Mouse (Mus musculus) splenic B cell, adult 2 months (primary cell): ENCODE results near the gene Ptpn3.
"Not testable (repeated sequence)": the region's sequence is repeated elsewhere in the genome, so short reads cannot be mapped to it uniquely, and the experiment has no call there.

ENCODE experiments used
- DNase-seq: peaks from one replicate; pipeline ENCODE4 v3.0.0-alpha.2; 2011; ENCODE audit warnings: low read depth, low spot score
- H3K27me3 ChIP-seq: 2 replicates; pipeline ENCODE4 v1.6.1; 2012; ENCODE audit warnings: mild to moderate bottlenecking, low read length, moderate library complexity, mixed read lengths; ENCODE audit not compliant: control insufficient read depth, poor library complexity, insufficient read depth, severe bottlenecking
- H3K36me3 ChIP-seq: 2 replicates; pipeline ENCODE4 v1.6.1; 2012; ENCODE audit warnings: mild to moderate bottlenecking, low read length, moderate library complexity, mixed read lengths; ENCODE audit not compliant: control insufficient read depth, poor library complexity, insufficient read depth, severe bottlenecking

The Ptpn3 gene

DNA sequence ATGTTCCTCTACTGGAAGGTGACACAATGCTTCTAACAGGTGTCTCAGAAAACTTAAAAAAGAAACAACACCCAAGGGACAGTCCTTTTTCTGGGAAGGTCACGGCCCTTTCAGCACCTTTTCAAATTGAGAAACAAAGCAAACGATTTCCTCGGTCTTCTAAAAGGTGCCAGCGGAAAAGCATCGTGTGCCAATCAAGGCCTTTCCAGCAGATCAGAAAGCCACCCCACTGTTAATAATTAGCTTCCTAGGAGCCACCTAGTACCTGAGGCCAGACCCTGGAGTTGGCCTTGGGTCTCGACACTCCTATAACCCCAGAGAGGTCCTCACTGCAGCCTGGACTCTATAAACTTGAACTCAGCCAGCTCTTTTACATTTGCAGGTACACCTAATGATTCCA is 19.0 kb downstream of the Ptpn3 start:
- H3K27me3 ChIP-seq, result no peaks in the 10 kb centered on the region
- DNase-seq, result no peak
- no peaks in the 10 kb centered on the region for H3K36me3 ChIP-seq

DNA sequence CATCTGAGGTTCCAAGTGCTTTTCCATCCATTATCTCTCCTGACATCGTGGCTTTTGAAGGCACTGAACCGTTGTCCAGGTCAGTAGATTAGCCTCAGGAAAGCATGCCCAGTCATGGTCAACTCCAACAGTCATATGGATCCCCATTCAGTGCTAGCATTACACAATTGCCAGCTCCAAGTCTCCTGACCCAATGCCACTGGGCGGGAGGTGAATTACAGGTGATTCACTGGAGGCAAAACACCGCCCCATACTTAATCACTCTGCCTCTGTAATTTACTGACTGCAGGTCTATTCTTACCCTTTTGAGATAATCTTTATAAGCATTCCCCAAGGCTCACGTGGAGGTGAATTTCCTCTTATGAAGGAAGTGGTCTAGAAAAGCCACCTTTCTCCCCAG is 19.5 kb downstream of the Ptpn3 start:
- H3K36me3 ChIP-seq, result no peaks in the 10 kb centered on the region
- no peaks in the 10 kb centered on the region for H3K27me3 ChIP-seq
- DNase-seq, result no peak

DNA sequence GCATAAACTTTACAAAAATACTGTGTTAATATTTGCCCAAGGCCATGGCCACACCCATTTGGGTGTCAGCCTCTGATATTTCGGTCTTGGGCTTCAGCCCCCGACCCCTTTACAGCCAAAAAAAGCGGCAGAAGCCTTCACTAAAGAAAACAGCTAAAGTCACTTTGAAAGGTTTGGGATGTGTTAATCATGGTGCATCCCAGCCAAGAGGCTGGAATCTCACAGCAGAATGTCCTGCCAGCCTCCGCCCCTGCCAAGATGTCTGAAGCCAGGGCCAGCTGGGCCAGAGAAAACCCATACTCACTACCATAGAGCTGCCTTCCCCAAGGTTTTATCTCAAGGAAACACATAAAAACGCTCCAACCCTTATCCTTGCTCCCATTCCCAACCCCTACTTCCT is 20.7 kb downstream of the Ptpn3 start:
- no peaks in the 10 kb centered on the region for H3K36me3 ChIP-seq
- no peaks in the 10 kb centered on the region for H3K27me3 ChIP-seq
- no peak for DNase-seq

DNA sequence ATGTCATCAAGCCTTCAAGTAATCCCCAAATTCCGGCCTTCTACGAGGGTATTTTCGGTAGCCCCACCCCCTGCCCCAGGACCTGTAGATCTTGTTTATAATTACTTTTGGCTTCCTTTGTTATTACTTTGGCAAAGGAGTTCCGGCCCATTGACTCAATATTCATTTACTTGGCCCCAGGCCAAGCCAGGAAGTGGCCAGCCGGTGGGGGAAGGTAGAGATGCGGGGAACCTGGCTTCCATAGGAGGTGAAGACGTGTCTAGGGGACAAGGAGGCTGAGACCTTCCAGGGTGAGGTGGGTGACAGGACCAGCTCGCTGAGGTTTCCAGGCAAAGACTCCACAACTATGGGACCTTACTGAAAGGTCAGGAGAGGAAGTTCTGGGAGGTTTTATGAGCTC is 22.4 kb downstream of the Ptpn3 start:
- Histone ChIP-seq H3K36me3 (no peaks in the 10 kb centered on the region), H3K27me3 (no peaks in the 10 kb centered on the region)
- no peak for DNase-seq

DNA sequence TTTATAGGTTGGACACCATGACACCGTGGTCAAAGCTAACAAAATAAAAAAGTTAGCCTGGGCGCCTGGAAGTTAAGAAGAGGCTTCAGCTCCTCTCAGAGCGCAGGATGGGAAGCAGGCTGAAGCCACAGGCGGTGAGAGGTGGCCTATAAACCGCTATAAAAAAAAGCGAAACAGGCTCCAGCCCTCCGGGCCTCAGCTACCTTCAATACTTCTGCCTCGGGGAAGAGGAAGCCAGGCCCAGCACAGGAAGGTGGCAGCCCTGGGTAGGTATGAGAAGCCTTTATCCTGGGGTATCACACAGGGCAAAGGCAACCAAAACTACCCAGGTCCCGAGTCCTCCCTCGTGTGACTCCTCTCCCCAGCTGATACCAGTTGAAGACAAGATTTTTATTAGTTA is 22.8 kb downstream of the Ptpn3 start:
- Histone ChIP-seq H3K27me3 (no peaks in the 10 kb centered on the region), H3K36me3 (no peaks in the 10 kb centered on the region)
- DNase-seq, result no peak

DNA sequence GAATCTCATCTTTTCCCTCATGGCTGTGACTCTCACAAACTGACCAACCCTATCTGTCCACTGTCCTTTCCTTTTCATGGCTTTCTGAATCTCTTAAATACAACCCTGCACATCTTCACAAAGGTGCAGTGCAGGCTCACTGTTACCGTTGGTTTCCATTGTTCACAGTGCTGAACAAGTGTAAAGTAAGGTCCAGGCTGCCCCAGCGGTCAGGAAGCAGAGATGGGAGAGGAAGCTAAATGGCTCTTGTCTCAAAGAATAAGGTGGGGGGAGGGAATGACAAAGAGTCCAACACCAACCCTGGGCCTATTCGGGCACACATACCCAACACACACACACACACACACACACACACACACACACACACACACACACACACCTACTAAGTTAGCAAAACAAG is 24.0 kb downstream of the Ptpn3 start:
- no peak for DNase-seq
- Histone ChIP-seq H3K36me3 (no peaks in the 10 kb centered on the region), H3K27me3 (no peaks in the 10 kb centered on the region)

DNA sequence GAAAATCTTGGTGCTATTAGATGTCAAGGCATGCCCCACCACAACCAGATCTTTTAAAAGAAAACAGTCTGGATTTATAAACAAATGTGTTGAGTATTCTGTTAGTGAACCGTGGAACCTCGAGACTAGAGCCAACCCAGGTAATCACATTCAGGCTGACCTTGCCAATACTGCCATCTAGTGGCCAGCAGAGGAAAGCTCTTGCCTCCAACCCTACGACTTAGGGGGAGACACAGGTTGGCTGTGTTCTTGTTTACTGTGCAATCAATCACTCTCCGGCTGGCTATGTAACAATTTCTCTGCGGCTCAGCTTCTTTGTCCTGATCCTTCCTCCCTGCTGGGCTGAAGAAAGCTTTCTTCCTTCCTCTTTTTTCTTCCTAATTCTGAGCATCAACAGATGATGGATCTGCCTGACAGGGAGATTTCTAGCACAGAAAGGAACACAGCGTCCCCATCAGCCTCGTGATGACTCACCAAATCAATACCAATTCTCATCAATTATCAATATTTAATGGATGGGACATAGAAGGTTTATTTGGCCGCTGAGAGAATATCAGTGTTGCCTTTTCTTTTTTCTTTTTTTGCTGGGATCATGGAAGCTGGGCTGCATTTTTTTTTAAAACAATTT is 26.4 kb downstream of the Ptpn3 start:
- DNase-seq, result peak; percentile 75
- no peaks in the 10 kb centered on the region for H3K36me3 ChIP-seq
- no peaks in the 10 kb centered on the region for H3K27me3 ChIP-seq

DNA sequence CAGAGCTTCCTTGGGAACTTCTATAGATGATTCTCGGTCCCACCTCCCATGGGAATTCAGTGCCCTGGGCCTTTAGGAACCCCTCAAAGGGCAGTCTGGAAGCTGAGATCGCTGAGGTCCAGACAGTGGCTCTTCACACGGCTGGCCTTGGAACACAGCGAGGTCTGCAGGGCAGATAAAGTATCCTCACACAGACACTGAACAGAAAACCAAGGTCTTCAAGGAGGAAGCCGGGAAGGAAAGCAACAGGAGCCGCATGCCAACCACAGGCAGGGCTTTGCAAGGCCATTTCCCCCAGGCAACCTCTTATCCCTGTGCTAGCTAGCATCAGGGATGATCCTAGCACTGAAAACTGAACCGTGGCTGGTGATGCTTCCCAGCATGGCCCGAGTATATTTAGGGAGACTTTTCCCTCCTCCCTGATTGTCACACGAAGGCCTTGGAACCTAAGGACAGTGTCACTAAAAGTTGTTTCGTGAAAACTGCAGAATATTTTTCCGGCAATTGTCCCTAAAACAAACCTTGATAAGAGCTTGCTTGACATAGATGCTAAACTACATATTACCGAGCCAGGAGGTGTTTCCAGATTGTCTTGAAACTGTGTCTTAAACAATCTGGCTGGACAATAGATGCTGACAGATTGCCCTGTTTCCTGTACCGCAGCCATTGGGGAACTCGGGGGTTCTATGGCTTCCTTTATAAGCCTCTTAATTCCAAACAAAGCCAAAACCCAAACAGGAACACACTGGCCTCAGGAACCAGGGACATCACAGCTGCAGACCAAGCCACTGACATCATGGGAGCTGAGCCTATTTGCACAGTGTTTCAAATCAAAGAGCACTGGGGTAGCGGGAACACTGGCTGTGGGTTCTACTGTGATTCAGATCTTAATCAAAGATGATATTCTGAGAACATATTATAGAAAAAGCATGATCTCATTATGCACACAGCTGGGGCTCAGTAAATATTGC is 27.8 kb downstream of the Ptpn3 start:
- H3K36me3 ChIP-seq, result no peaks in the 10 kb centered on the region
- H3K27me3 ChIP-seq, result no peaks in the 10 kb centered on the region
- no peak for DNase-seq

DNA sequence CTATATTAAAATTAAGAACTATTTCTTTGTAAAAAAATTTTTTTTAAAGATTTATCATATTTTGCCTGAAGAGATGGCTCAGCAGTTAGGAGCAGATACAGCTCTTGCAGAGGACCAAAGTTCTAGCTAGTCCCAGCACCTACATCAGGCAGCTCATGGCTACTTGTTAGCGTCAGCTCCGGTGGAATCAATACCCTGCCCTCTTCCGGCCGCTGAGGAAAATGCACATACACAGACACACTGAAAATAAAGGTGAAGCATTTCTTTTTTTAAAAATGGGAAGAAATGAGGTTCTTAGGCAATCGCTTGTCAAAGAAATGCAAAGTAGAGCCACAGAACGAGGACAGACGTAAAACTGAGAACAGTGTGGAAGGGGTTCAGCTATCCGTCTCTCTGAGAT is 30.6 kb downstream of the Ptpn3 start:
- DNase-seq, result no peak
- Histone ChIP-seq H3K36me3 (no peaks in the 10 kb centered on the region), H3K27me3 (no peaks in the 10 kb centered on the region)

DNA sequence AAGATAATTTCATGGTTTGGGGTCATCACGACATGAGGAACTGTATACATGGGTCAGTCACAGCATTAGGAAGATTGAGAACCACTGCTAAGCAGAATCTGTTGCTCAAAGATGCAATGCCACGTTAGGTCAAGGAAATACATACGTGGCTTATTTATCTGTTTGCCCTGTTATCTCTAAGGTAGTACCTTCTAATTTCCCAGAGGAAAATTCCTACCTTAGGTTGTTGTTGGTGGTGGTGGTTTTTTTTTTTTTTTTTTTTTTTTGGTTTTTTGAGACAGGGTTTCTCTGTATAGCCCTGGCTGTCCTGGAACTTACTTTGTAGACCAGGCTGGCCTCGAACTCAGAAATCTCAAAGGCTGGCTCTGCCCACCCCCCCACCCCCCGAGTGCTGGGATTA is 31.1 kb downstream of the Ptpn3 start:
- not testable (repeated sequence) for H3K36me3 ChIP-seq, DNase-seq, H3K27me3 ChIP-seq

DNA sequence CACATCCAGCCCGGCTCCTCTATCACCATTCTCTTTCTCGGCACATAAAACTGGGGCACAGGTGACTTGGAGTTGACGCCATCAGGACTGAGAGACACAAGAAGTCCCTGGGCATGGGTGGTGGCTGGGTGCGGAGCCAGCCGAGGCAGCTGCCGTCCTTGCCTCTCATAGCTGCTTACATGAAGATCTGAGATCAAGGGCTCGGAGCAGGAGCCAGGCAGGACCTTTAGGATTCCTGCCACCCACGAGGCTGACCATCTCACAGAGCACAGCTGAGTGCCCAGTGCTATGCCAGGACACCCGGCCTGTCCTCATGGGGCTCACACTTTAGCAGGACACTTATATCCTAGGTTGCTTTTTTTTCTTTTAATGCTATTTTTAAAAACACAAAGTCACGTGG is 32.3 kb downstream of the Ptpn3 start:
- no peaks in the 10 kb centered on the region for H3K27me3 ChIP-seq
- H3K36me3 ChIP-seq, result no peaks in the 10 kb centered on the region
- DNase-seq, result no peak

DNA sequence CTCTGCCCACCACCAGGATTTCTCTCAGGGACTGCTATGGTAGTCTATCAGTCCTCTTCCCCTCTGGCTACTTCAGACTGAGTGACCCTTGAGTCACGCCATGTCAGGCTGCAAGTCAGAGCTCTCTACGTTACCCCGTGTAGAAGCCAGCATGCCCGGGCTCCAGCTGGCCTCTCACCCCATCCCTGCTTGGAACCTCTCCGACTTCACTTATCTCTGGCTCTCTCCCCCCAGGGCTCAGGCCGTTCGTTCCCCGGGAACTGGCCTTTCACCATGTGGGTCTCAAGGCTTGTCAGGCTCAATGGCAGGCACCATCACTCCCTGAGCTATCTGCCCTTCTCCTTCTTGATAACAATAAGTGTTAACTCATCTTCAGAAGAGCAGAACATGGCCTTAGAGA is 33.3 kb downstream of the Ptpn3 start:
- H3K36me3 ChIP-seq, result no peaks in the 10 kb centered on the region
- DNase-seq, result no peak

DNA sequence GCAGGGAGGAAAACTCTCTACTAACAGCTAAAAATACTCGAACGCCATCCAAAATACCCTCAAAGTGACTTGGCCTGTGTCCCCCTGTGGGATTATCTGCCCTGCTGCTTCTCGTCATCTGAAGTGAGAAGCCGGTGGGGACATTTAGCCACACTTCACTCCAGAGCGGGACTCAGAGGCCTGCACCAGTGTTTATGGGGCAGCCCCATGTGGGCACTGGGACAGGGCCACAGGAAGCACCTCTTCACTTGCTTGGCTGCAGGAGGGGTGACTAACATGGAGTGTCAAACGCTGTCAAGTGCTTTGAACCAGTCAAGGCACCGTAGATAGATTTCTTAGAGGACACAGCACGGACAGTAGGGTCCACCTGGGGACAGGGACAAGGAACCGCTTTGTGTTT is 35.2 kb downstream of the Ptpn3 start:
- Histone ChIP-seq H3K36me3 (no peaks in the 10 kb centered on the region), H3K27me3 (no peaks in the 10 kb centered on the region)
- no peak for DNase-seq

More for the DNA sequence above, 33.3 kb downstream of the Ptpn3 start:
- no peaks in the 10 kb centered on the region for H3K27me3 ChIP-seq

DNA sequence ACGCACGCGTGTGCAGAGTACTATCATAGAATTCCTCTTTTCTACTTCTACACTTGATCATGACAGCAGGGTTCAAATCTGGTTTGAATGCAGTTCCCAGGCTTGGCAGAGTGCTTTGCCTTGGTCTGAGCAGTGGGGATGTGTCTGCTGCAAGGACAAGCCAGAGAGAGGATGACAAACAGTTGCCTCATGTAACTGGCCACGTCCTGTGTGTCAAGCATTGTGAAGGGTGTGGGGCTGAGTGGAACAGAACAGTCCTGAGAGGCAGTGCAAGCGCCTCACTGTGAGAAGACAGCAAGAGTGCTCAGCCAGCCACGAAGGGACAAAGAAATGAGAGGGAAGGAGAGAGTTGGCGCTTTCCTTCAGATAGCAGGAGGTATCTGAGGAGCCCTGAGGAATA is 37.9 kb downstream of the Ptpn3 start:
- Histone ChIP-seq H3K27me3 (no peaks in the 10 kb centered on the region), H3K36me3 (no peaks in the 10 kb centered on the region)
- DNase-seq, result no peak

DNA sequence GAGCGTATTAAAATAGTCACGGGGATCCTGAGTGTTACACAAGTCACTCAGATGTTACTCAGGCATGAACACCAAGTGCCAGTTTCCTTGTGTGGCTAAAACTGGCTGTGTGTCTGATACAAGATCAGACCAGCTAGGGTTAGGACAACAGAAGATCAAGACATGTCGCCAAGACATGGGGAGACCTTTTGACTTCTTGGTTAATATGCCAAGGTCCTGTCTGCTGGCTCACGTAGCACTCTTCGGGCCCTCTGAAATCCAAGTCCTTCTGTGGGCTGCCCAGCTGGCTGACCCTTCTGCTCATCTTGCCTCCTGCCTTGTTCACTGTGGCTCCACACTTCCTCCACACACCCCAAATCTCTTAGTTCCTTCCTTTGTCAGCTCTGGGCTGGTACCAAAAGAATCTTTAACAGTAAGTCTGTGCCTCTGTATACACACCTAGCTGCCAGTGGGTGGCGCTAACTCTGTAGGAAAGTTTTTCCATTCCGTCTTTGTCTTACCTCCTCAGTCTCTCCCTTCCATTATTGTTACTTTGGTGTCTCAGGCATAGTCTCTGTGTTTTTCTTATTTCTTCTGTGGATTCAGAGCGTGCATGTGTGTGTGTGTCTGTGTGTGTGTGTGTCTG is 38.5 kb downstream of the Ptpn3 start:
- H3K27me3 ChIP-seq, result no peaks in the 10 kb centered on the region
- DNase-seq, result no peak
- H3K36me3 ChIP-seq, result no peaks in the 10 kb centered on the region
